Mouse (Mus musculus): ENCODE measurements around the gene Aven.

Aven gene

GRCm38 (mm10) chr2:112557453-112557852, 64.7 kb downstream of the Aven start:
- no peak for DNase-seq (ENCODE audit: low read depth, low spot score)

DNA sequence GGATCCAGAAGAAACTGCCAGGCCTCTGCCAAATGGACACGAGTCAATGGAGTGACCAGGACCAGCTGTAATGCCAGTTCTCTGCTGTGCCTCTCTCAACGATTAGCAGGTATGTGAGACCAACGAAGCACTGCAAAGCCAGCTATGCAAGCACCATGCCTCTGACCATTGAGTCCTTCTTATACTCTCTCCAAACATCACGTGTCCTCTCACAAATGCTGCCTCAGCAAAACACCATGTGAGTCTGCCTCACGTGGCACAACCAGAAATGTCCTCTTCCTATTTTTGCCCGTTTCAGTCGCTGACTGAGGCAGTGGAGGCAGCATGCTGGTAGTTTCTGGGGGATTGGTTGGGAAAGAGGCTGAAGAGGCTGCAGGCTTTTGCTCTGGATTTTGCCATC, 68.8 kb downstream of the Aven start:
- no peak for DNase-seq (ENCODE audit: low read depth, low spot score)

- DNase-seq (ENCODE audit: low read depth, low spot score) = no peak
Measured at GRCm38 (mm10) chr2:112565060-112565459, 72.3 kb downstream of the Aven start.

- DNase-seq (ENCODE audit: low read depth, low spot score) = no peak
Measured at GRCm38 (mm10) chr2:112566290-112567085, 73.7 kb downstream of the Aven start.

- no peak for DNase-seq (ENCODE audit: low read depth, low spot score)
Measured at GRCm38 (mm10) chr2:112567786-112568185, 75.0 kb downstream of the Aven start.

GRCm38 (mm10) chr2:112590985-112591384, 98.2 kb downstream of the Aven start:
- no peak for DNase-seq (ENCODE audit: low read depth, low spot score)

DNA sequence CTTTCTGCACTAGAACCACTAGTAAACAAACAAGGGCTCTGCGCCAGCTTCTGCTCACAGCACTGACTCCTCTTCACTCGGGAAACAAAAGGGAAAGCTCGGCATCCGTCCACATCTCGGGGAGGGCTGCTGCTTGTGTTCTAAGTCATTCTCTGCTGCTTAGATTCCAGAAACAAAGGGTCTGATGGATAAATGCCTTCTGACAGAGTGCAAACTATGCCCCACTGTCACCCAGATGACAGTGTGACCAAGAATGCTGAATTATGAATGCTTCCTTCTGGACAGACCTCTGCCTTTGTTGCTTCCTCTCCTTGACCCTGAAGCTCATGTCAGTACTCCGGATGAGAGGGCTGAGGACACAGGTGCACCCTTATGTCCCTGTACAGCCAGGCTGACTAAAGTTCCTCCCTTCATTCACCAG, 98.7 kb downstream of the Aven start:
- DNase-seq (ENCODE audit: low read depth, low spot score) = peak; percentile 81

DNA sequence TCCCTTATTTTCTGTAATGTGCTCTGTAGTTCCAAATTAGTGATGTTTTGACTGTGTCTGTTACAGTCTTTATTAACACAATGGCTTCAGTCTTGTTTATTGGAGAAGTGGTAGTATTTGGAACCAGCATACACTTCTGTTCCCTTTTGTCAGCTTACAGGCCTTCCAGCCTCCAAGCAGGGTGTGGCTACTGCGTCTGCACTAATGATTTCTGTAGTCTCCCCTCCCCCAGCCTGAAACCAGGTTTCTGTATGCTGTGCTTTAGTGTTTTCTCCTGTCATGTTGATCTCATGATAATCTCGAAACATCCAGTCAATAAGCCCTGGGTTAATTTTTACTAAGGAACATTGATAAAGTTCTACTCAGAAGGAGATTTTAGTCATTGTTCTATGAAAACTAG, 100.6 kb downstream of the Aven start:
- no peak for DNase-seq (ENCODE audit: low read depth, low spot score)

DNA sequence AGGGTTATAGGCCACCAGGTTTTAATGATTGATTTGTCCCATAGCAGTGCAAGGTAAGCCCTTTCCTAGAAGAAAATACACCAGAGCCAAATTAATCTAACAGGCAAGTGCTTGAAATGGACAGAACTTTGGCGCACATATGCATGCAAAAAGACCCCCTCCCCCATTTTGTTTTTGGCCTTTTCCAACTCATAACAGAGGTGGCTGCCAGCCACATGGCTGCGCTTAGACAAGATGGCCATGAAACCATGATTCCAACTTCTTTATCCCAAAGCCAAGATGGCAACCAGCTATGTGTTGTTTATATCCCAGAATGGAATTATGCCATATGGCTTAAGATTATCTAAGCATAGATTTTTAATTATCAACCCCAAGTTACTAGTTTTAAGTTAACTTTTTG, 101.0 kb downstream of the Aven start:
- no peak for DNase-seq (ENCODE audit: low read depth, low spot score)

GRCm38 (mm10) chr2:112595807-112596206, 103.0 kb downstream of the Aven start:
- no peak for DNase-seq (ENCODE audit: low read depth, low spot score)

GRCm38 (mm10) chr2:112596415-112596814, 103.7 kb downstream of the Aven start:
- no peak for DNase-seq (ENCODE audit: low read depth, low spot score)

DNA sequence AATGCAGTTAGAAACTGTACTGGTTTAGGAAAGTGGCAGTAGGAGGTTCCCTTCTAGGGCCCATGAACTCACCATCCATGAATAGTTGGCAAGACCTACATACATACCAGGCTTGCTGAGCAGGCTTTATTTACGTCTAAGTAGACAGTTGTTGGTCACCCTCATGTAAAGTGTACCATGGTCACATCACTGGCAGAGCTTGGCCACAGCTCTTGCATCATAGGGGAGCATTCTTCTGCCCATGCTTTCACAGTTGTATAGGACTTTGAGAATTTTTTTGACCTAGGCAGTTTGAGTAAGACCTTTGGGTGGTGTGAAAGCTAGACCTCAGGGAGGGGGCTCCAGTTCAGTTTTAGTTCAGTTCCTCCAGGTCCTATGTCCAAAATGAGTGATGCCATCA, 104.3 kb downstream of the Aven start:
- DNase-seq (ENCODE audit: low read depth, low spot score) = no peak

GRCm38 (mm10) chr2:112600222-112600621, 107.5 kb downstream of the Aven start:
- no peak for DNase-seq (ENCODE audit: low read depth, low spot score)

GRCm38 (mm10) chr2:112602487-112602886, 109.7 kb downstream of the Aven start:
- peak; percentile 31 for DNase-seq (ENCODE audit: low read depth, low spot score)

DNA sequence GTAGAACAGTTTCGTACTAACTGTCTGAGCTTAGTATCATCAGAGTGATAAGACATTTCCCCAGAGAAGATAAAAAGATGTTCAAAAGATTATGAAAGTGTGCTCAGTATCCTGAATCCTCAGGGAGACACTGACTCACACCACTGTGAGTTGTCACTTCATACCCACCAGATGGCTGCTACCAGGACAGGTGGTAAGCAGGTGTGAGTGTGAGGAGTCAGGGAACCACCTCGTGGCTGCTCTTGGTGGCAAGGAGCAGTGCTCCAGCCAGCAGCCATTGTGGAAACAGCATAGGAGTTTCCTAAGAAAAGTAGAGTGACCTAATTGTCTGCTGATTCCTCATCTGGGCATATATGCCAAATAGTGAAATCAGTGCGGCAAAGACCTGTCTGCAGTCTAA, 113.8 kb downstream of the Aven start:
- DNase-seq (ENCODE audit: low read depth, low spot score) = no peak

DNA sequence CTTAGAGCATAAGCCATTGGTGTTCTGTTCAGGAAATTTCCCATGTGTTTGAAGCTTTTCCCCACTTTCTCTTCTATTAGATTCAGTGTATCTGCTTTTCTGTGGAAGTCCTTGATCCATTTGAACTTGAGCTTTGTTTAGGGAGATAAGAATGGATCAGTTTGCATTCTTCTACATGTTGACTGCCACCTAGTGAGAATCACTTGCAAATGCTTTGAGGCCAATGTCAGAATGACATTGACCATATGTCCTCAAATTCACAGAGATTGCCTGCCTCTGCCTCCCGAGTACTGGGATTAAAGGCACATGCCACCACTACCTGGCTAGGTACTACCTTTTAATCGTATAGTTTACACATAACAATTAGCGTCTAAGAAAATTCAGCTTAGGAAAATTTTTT, 119.9 kb downstream of the Aven start:
- DNase-seq (ENCODE audit: low read depth, low spot score) = no peak

GRCm38 (mm10) chr2:112614375-112614774, 121.6 kb downstream of the Aven start:
- no peak for DNase-seq (ENCODE audit: low read depth, low spot score)

DNA sequence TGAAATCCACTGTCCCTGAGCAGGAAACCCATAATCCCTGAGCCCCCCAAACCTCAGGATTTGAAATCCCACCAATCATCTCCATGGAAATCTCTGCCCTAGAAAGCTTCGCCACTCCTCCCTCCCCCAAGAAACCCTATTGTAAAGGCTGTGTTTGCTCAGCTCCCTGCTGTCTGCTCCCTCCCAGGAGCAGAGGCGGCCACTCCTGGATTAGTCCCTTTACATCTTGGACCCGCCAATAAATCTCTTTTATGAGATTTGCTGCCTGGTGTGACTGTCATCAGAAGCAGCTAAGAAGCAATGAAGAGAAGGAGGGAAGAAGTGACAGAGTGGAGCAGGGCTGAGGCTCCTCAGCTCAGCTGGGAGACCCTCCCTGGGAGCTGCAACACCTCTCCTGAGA, 124.4 kb downstream of the Aven start:
- no peak for DNase-seq (ENCODE audit: low read depth, low spot score)

GRCm38 (mm10) chr2:112625156-112625555, 132.4 kb downstream of the Aven start:
- no peak for DNase-seq (ENCODE audit: low read depth, low spot score)

DNA sequence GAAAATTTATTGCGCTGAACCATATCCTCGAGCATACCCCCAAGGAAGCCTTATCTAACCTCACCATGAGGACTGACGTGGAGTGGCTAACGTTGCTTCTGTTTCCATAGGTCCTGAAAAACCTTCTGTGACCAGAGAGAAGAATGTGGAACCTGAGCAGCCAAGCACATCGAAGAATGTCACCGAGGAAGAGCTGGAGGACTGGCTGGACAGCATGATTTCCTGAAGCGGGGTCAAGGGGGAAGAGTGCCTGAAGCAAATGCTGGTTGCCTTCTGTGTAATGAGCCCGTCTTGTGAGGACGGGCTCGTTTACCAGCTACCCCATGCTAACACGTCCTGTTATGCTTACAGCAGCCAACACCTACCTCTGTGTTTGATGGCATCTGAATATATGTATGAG, 137.9 kb downstream of the Aven start:
- DNase-seq (ENCODE audit: low read depth, low spot score) = no peak

- peak; percentile 76 for DNase-seq (ENCODE audit: low read depth, low spot score)
Measured at GRCm38 (mm10) chr2:112632536-112632935, 139.8 kb downstream of the Aven start.

DNA sequence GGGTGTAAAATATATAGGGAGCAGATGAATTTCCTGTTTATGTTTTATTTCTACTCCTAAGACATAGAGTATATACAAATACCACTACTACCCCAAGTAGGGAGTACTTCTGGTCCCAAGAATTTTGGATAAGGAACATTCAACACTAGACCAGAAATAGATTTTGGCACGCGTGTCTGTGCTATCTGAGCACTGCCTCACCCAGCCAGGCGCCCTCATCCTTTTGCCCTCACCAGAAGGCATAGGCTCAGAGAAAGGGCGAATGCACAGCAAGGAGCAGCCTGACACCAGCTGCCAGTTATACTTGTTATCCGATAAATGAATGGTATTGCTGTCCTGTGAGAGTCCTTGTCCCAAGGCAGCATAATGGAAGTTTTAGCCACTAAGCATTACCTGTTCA, 144.4 kb downstream of the Aven start:
- DNase-seq (ENCODE audit: low read depth, low spot score) = no peak

DNA sequence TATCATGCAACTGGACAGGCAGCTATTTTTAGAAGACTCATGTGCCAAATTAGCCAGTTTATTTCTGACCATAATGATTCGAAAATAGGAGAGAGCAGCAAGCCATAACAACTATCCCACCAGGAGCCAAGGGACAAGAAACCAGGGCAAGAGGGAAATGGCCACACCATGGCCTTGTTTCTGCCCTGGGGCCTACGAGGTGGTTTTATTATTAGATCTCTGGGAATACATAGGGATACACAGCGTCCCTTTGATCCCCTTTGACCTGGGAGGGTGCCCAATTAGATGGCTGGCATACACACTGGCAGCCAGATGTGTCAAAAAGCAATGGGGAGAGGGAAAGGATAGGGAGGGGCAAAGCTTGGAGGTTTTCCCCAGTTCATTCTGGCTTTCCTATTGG, 161.1 kb downstream of the Aven start:
- DNase-seq (ENCODE audit: low read depth, low spot score) = no peak

- no peak for DNase-seq (ENCODE audit: low read depth, low spot score)
Measured at GRCm38 (mm10) chr2:112656131-112656530, 163.4 kb downstream of the Aven start.
